Mouse (Mus musculus) C2C12 (cell line): ENCODE results near the gene Bpifb9a. TPM values are rescaled to one million over a fixed set of nuclear protein-coding genes. Genes with fewer than 3 reads are reported as not detected.
"Not testable (repeated sequence)": the region's sequence is repeated elsewhere in the genome, so short reads cannot be mapped to it uniquely, and the experiment has no call there.

Source experiments
- H3K27me3 ChIP-seq: one replicate; pipeline ENCODE4 v1.6.1; 2011; ENCODE audit not compliant: control insufficient read depth, insufficient read depth, insufficient read length
- H3K36me3 ChIP-seq: one replicate; pipeline ENCODE4 v1.6.1; 2011; ENCODE audit not compliant: control insufficient read depth, insufficient read depth
- H3K4me3 ChIP-seq: one replicate; pipeline ENCODE4 v1.5.1; 2011; ENCODE audit warnings: mild to moderate bottlenecking, control low read depth; ENCODE audit not compliant: poor library complexity, insufficient read depth, severe bottlenecking
- H3K79me2 ChIP-seq: one replicate; pipeline ENCODE4 v1.6.1; 2011; ENCODE audit not compliant: control insufficient read depth, insufficient read depth
- H3K79me3 ChIP-seq: one replicate; pipeline ENCODE4 v1.6.1; 2011; ENCODE audit warnings: low read depth, control low read depth
- H3ac ChIP-seq: one replicate; pipeline ENCODE3; 2011; ENCODE audit warnings: low read depth; ENCODE audit not compliant: control insufficient read depth, insufficient read length
- CEBPB ChIP-seq: IDR thresholded peaks from one replicate; pipeline ENCODE4 v1.6.1; 2011; ENCODE audit warnings: low read depth, mild to moderate bottlenecking, control low read depth, moderate library complexity
- CTCF ChIP-seq: IDR thresholded peaks from one replicate; pipeline ENCODE4 v1.5.1; 2011; ENCODE audit not compliant: control insufficient read depth, insufficient read depth, insufficient read length
- FOSL1 ChIP-seq: IDR thresholded peaks from one replicate; pipeline ENCODE4 v1.8.0; 2011; ENCODE audit warnings: mild to moderate bottlenecking, low read length; ENCODE audit not compliant: poor library complexity, insufficient read depth, severe bottlenecking
- MAX ChIP-seq: IDR thresholded peaks from one replicate; pipeline ENCODE4 v1.6.1; 2011; ENCODE audit warnings: mild to moderate bottlenecking, control low read depth
- MYOD1 ChIP-seq: IDR thresholded peaks from one replicate; pipeline ENCODE4 v1.6.1; 2011; ENCODE audit warnings: low read depth; ENCODE audit not compliant: control insufficient read depth, insufficient read length
- MYOG ChIP-seq: IDR thresholded peaks from one replicate; pipeline ENCODE4 v1.6.1; 2011; ENCODE audit not compliant: control insufficient read depth, insufficient read length; ENCODE audit errors: extremely low read depth
- USF1 ChIP-seq: IDR thresholded peaks from one replicate; pipeline ENCODE4 v1.6.1; 2011; ENCODE audit warnings: low read depth, mild to moderate bottlenecking, control low read depth, moderate library complexity
- polyA plus RNA-seq: library from polyadenylated mRNA; unstranded; fragments of >200 nt; fragmentation: generic; extraction: Trizol; gene quantifications from one replicate; pipeline ENCODE4 v1.2.1, GENCODE M21; 2012; ENCODE audit warnings: missing spikeins

The Bpifb9a gene
- polyA plus RNA-seq, 1 experiment: not detected

- no peaks in the 10 kb centered on the region for H3K79me3 ChIP-seq
- no peak overlapping the region for H3K4me3 ChIP-seq
- H3K79me2 ChIP-seq: no peaks in the 10 kb centered on the region
- H3K27me3 ChIP-seq: peaks cover 16% of the 10 kb centered on the region
- no peaks in the 10 kb centered on the region for H3K36me3 ChIP-seq
- TF ChIP-seq FOSL1 (no peak), MAX (no peak), USF1 (no peak), CTCF (no peak), MYOG (no peak), CEBPB (no peak), MYOD1 (no peak)
- H3ac ChIP-seq: no peak overlapping the region
Observed at GRCm38 (mm10) chr2:154223917-154224273, 33.8 kb upstream of the Bpifb9a start.

GRCm38 (mm10) chr2:154226991-154227390 lies 30.7 kb upstream of the Bpifb9a start:
- Histone ChIP-seq H3K36me3 (no peaks in the 10 kb centered on the region), H3K27me3 (peaks cover 21% of the 10 kb centered on the region), H3K4me3 (no peak overlapping the region), H3K79me2 (no peaks in the 10 kb centered on the region), H3ac (no peak overlapping the region), H3K79me3 (no peaks in the 10 kb centered on the region)
- TF ChIP-seq MAX (no peak), FOSL1 (no peak), CEBPB (no peak), MYOG (no peak), CTCF (no peak), USF1 (no peak), MYOD1 (no peak)

GRCm38 (mm10) chr2:154227830-154228229 lies 29.8 kb upstream of the Bpifb9a start:
- Histone ChIP-seq H3K79me3 (no peaks in the 10 kb centered on the region), H3K4me3 (no peak overlapping the region), H3ac (no peak overlapping the region), H3K27me3 (peaks cover 21% of the 10 kb centered on the region), H3K36me3 (no peaks in the 10 kb centered on the region), H3K79me2 (no peaks in the 10 kb centered on the region)
- TF ChIP-seq MYOD1 (no peak), MYOG (no peak), FOSL1 (no peak), MAX (no peak), CEBPB (no peak), USF1 (no peak), CTCF (no peak)

- Histone ChIP-seq H3ac (no peak overlapping the region), H3K4me3 (no peak overlapping the region), H3K79me2 (no peaks in the 10 kb centered on the region), H3K36me3 (no peaks in the 10 kb centered on the region), H3K27me3 (peaks cover 16% of the 10 kb centered on the region), H3K79me3 (no peaks in the 10 kb centered on the region)
- TF ChIP-seq FOSL1 (no peak), MYOD1 (no peak), CEBPB (no peak), MYOG (no peak), CTCF (no peak), MAX (no peak), USF1 (no peak)
Observed at GRCm38 (mm10) chr2:154233426-154233825, 24.2 kb upstream of the Bpifb9a start.

GRCm38 (mm10) chr2:154240771-154241170 lies 16.9 kb upstream of the Bpifb9a start:
- H3K36me3 ChIP-seq: no peaks in the 10 kb centered on the region
- TF ChIP-seq MYOG (no peak), MYOD1 (no peak), CTCF (no peak)
- no peak overlapping the region for H3ac ChIP-seq
- no peaks in the 10 kb centered on the region for H3K79me2 ChIP-seq
- H3K79me3 ChIP-seq: no peaks in the 10 kb centered on the region
- H3K27me3 ChIP-seq: peaks cover 11% of the 10 kb centered on the region
- no peak overlapping the region for H3K4me3 ChIP-seq

- not testable (repeated sequence) for H3K4me3 ChIP-seq, H3ac ChIP-seq, H3K27me3 ChIP-seq, H3K79me3 ChIP-seq, H3K36me3 ChIP-seq, H3K79me2 ChIP-seq
Observed at GRCm38 (mm10) chr2:154242726-154243125, 14.9 kb upstream of the Bpifb9a start.
